ENCODE assay signal across 7 mouse cellular contexts in genomic region chr11:97619391-97619795, GRCm38 (mm10). TPM values are rescaled to one million over a fixed set of nuclear protein-coding genes. Genes with fewer than 3 reads are reported as not detected.
A peak's percentile ranks its signal among the peaks of the same experiment; 100 is the strongest.
DNase-seq lines count a peak whose midpoint lies in the region; ATAC-seq lines count a peak whose summit lies in the region.

No protein-coding gene starts in this region.

- H3K4me2 ChIP-seq in hindbrain, embryonic 14.5 days (replicated peaks), result no peak overlapping the region

- peak; percentile 26 to 69 for DNase-seq in spleen, postnatal 4 days (ENCODE audit: low spot score in 2 of 2)
- DNase-seq in spleen, adult 18-20 months, result no peak
- peak; percentile 90 for DNase-seq in adrenal gland, postnatal 10 days
- DNase-seq in embryo, embryonic 10.5 days (ENCODE audit: low spot score), result peak; percentile 40
- DNase-seq in hindbrain, embryonic 14.5 days (ENCODE audit: low spot score), result peak; percentile 69
- peak; percentile 62 to 66 for DNase-seq in left cerebral cortex, postnatal 36 days (ENCODE audit: low spot score in 2 of 2)
- peak; percentile 77 to 82 for DNase-seq in right cerebral cortex, adult 2 months (ENCODE audit: low spot score in 2 of 2)

- no peaks in the 10 kb centered on the region for H3K36me3 ChIP-seq in hindbrain, embryonic 14.5 days (replicated peaks; ENCODE audit: control insufficient read depth, insufficient read depth)

- no peak overlapping the region for H3K4me3 ChIP-seq in hindbrain, embryonic 14.5 days (replicated peaks; ENCODE audit: low read length)

- 29% methylated on average over 5 of the region's 5 CpGs for WGBS in hindbrain, embryonic 14.5 days

- H3K27me3 ChIP-seq in hindbrain, embryonic 14.5 days (ENCODE audit: control insufficient read depth, insufficient read depth, low read length), result peaks cover 14% of the 10 kb centered on the region

- peak; percentile 31; the same call in 1 of the 2 replicates for ATAC-seq in hindbrain, embryonic 14.5 days (ENCODE audit: low FRiP score)

- no peak overlapping the region for H3K27ac ChIP-seq in hindbrain, embryonic 14.5 days

- intact Hi-C loops in left cerebral cortex, postnatal 36 days (cut with DNase I), result loop anchor here (2.0 kb wide), 1 partner anchor 45 kb away; no protein-coding TSS in a partner anchor

- no peak overlapping the region for H3K9ac ChIP-seq in hindbrain, embryonic 14.5 days

- H3K9me3 ChIP-seq in hindbrain, embryonic 14.5 days (ENCODE audit: control insufficient read depth, low read length), result no peaks in the 10 kb centered on the region

- no peaks in the 10 kb centered on the region for H3K4me1 ChIP-seq in hindbrain, embryonic 14.5 days (replicated peaks; ENCODE audit: control insufficient read depth, insufficient read depth, low read length)

RNA-seq across cellular contexts. Expression of gene Epop, which starts 10.1 kb away (rescaled TPM):
- 1 to 10 TPM; 3.5 to 5.1 TPM for total RNA-seq in adrenal gland, postnatal 10 days (2021)
- 1.8 and 2.6 TPM in 2 replicates for polyA plus RNA-seq in hindbrain, embryonic 14.5 days (2014; fragmentation: Nextera tagmentation; extraction: Ambion mirVana)
- 100 to 1,000 TPM in 1 of 2 experiments, 10 to 100 TPM in 1; 90.9 to 102 TPM for total RNA-seq in left cerebral cortex, postnatal 36 days (2021)

RNA-seq across cellular contexts. Expression of gene Srcin1, which starts 43.4 kb away (rescaled TPM):
- total RNA-seq in adrenal gland, postnatal 10 days (2021), result 10 to 100 TPM in 1 of 2 experiments, 1 to 10 TPM in 1; 7.1 to 10.1 TPM
- 9.1 and 11.8 TPM in 2 replicates for polyA plus RNA-seq in hindbrain, embryonic 14.5 days (2014; fragmentation: Nextera tagmentation; extraction: Ambion mirVana)
- total RNA-seq in left cerebral cortex, postnatal 36 days (2021), result 100 to 1,000 TPM; 326 to 349 TPM

RNA-seq across cellular contexts. Expression of gene Mllt6, which starts 43.8 kb away (rescaled TPM):
- total RNA-seq in adrenal gland, postnatal 10 days (2021), result 10 to 100 TPM; 36.1 to 48.2 TPM
- polyA plus RNA-seq in hindbrain, embryonic 14.5 days (2014; fragmentation: Nextera tagmentation; extraction: Ambion mirVana), result 5.0 TPM in 2 replicates
- total RNA-seq in left cerebral cortex, postnatal 36 days (2021), result 100 to 1,000 TPM; 129 to 134 TPM

Comparison
In these comparisons a context has a peak if more than half of its experiments do, and no peak if none do; other contexts are left out.
1. DNase-seq: peak in spleen, postnatal 4 days (2 of 2), adrenal gland, postnatal 10 days (single experiment), embryo, embryonic 10.5 days (single experiment), hindbrain, embryonic 14.5 days (single experiment), left cerebral cortex, postnatal 36 days (2 of 2) and right cerebral cortex, adult 2 months (2 of 2); none in spleen, adult 18-20 months (0 of 2).
2. RNA of gene Epop, which starts 10.1 kb away (total RNA-seq): 90.9 to 102 TPM in left cerebral cortex, postnatal 36 days; 3.5 to 5.1 TPM in adrenal gland, postnatal 10 days; every median in the first group is over 10 times any median in the second.
3. RNA of gene Srcin1, which starts 43.4 kb away (total RNA-seq): 326 to 349 TPM in left cerebral cortex, postnatal 36 days; 7.1 to 10.1 TPM in adrenal gland, postnatal 10 days; every median in the first group is over 10 times any median in the second.